Mouse (Mus musculus) midbrain, embryonic 12.5 days (tissue): ENCODE results near the gene N4bp2l2. TPM values are rescaled to one million over a fixed set of nuclear protein-coding genes. Genes with fewer than 3 reads are reported as not detected.
"Not testable (repeated sequence)": the region's sequence is repeated elsewhere in the genome, so short reads cannot be mapped to it uniquely, and the experiment has no call there.

ENCODE experiments used
- ATAC-seq: fragments of 200-750 bp; cut with Nextera tagmentation; 2 replicates; pipeline ENCODE4 v1.8.0; 2017; ENCODE audit warnings: low read depth, moderate TSS enrichment, moderate library complexity; ENCODE audit not compliant: low FRiP score
- H3K27ac ChIP-seq: fragments of 300-500 bp; sonication (generic); replicated peaks from 2 replicates; pipeline ENCODE4 v1.5.1; 2016; ENCODE audit warnings: mild to moderate bottlenecking
- H3K27me3 ChIP-seq: fragments of 300-500 bp; sonication (generic); 2 replicates; pipeline ENCODE4 v1.6.1; 2016; ENCODE audit warnings: mild to moderate bottlenecking
- H3K36me3 ChIP-seq: fragments of 300-500 bp; sonication (generic); 2 replicates; pipeline ENCODE4 v1.6.1; 2016
- H3K4me1 ChIP-seq: fragments of 300-500 bp; sonication (generic); 2 replicates; pipeline ENCODE4 v1.6.1; 2016
- H3K4me2 ChIP-seq: fragments of 300-500 bp; sonication (generic); replicated peaks from 2 replicates; pipeline ENCODE4 v1.6.1; 2016; ENCODE audit warnings: mild to moderate bottlenecking, moderate library complexity
- H3K4me3 ChIP-seq: fragments of 300-500 bp; sonication (generic); 2 replicates; pipeline ENCODE4 v1.5.1; 2016; ENCODE audit warnings: mild to moderate bottlenecking
- H3K9ac ChIP-seq: fragments of 300-500 bp; sonication (generic); replicated peaks from 2 replicates; pipeline ENCODE4 v1.6.1; 2016; ENCODE audit warnings: mild to moderate bottlenecking, moderate library complexity
- H3K9me3 ChIP-seq: fragments of 300-500 bp; sonication (generic); 2 replicates; pipeline ENCODE4 v1.6.1; 2016; ENCODE audit warnings: mild to moderate bottlenecking
- WGBS: fragments of 180-500 bp; shearing (Covaris S2); methylation state at CpG from one replicate; pipeline ENCODE4 v1.1.7; 2016; 5-methylcytosine and 5-hydroxymethylcytosine counted together
- polyA plus RNA-seq: library from polyadenylated mRNA; unstranded; fragments of >200 nt; fragmentation: Nextera tagmentation; extraction: Ambion mirVana; gene quantifications from 2 replicates; pipeline ENCODE4 v1.2.1, GENCODE M21; 2016

N4bp2l2 gene
- polyA plus RNA-seq, 1 experiment from 2014 or later = 34.7 TPM

- no peak overlapping the region for H3K4me3 ChIP-seq
- H3K4me1 ChIP-seq = peaks cover 15% of the 10 kb centered on the region
- H3K27me3 ChIP-seq = no peaks in the 10 kb centered on the region
- 94% methylated on average over 7 of the region's 7 CpGs for WGBS
- no peak overlapping the region for H3K9ac ChIP-seq
- no peaks in the 10 kb centered on the region for H3K9me3 ChIP-seq
- H3K4me2 ChIP-seq = no peak overlapping the region
- no peak overlapping the region for H3K27ac ChIP-seq
- H3K36me3 ChIP-seq = no peaks in the 10 kb centered on the region
- no peak for ATAC-seq
Measured at GRCm38 (mm10) chr5:150672343-150672742, 6.4 kb upstream of the N4bp2l2 start.

GRCm38 (mm10) chr5:150668731-150669130 lies 2.7 kb upstream of the N4bp2l2 start:
- no peaks in the 10 kb centered on the region for H3K36me3 ChIP-seq
- 65% methylated on average over 4 of the region's 4 CpGs for WGBS
- H3K27me3 ChIP-seq = no peaks in the 10 kb centered on the region
- H3K27ac ChIP-seq = no peak overlapping the region
- H3K4me3 ChIP-seq = no peak overlapping the region
- H3K9me3 ChIP-seq = no peaks in the 10 kb centered on the region
- H3K4me1 ChIP-seq = peaks cover 3% of the 10 kb centered on the region; the same call in 1 of the 2 replicates
- H3K9ac ChIP-seq = no peak overlapping the region
- no peak for ATAC-seq
- no peak overlapping the region for H3K4me2 ChIP-seq

- under 1% methylated on average over 52 of the region's 52 CpGs for WGBS
- H3K36me3 ChIP-seq = peaks cover 17% of the 10 kb centered on the region
- ATAC-seq = peak; percentile 99
Measured at GRCm38 (mm10) chr5:150665132-150665954, 640 bp downstream of the N4bp2l2 start.

GRCm38 (mm10) chr5:150664794-150665131 lies 1.2 kb downstream of the N4bp2l2 start:
- Histone ChIP-seq H3K4me1 (peaks cover 16% of the 10 kb centered on the region; the same call in 1 of the 2 replicates), H3K9me3 (no peaks in the 10 kb centered on the region), H3K9ac (peak overlapping the region; percentile 79), H3K4me3 (peak overlapping the region; percentile 65), H3K36me3 (peaks cover 17% of the 10 kb centered on the region), H3K27ac (peak overlapping the region; percentile 89), H3K27me3 (no peaks in the 10 kb centered on the region), H3K4me2 (peak overlapping the region; percentile 81)
- WGBS = 2% methylated on average over 10 of the region's 10 CpGs
- ATAC-seq = no peak

More at GRCm38 (mm10) chr5:150665132-150665954, 640 bp downstream of the N4bp2l2 start:
- Histone ChIP-seq H3K4me3 (peak overlapping the region; percentile 65), H3K27me3 (no peaks in the 10 kb centered on the region), H3K9me3 (no peaks in the 10 kb centered on the region), H3K4me1 (peaks cover 16% of the 10 kb centered on the region; the same call in 1 of the 2 replicates), H3K9ac (peak overlapping the region; percentile 79), H3K4me2 (peak overlapping the region; percentile 81), H3K27ac (peak overlapping the region; percentile 89)

GRCm38 (mm10) chr5:150663926-150664325 lies 2.1 kb downstream of the N4bp2l2 start:
- peaks cover 17% of the 10 kb centered on the region for H3K36me3 ChIP-seq
- not testable (repeated sequence) for H3K9ac ChIP-seq, H3K9me3 ChIP-seq, H3K27ac ChIP-seq, H3K27me3 ChIP-seq, ATAC-seq
- H3K4me1 ChIP-seq = peaks cover 16% of the 10 kb centered on the region; the same call in 1 of the 2 replicates
- H3K4me3 ChIP-seq = 0 out of 2 replicates have a peak overlapping the region, but pooled peaks have one; percentile 2
- H3K4me2 ChIP-seq = 0 out of 2 replicates have a peak overlapping the region, but pooled peaks have one; percentile 7
- WGBS = 96% methylated on average over 7 of the region's 7 CpGs

GRCm38 (mm10) chr5:150660296-150660695 lies 5.7 kb downstream of the N4bp2l2 start:
- H3K27ac ChIP-seq, ATAC-seq, H3K4me3 ChIP-seq, H3K9me3 ChIP-seq, H3K27me3 ChIP-seq, H3K4me2 ChIP-seq, H3K9ac ChIP-seq: not testable (repeated sequence)
- 95% methylated on average over 3 of the region's 3 CpGs for WGBS
- Histone ChIP-seq H3K36me3 (peaks cover 22% of the 10 kb centered on the region), H3K4me1 (peaks cover 29% of the 10 kb centered on the region)

- H3K4me1 ChIP-seq = peaks cover 29% of the 10 kb centered on the region
- 91% methylated on average over 6 of the region's 6 CpGs for WGBS
Measured at GRCm38 (mm10) chr5:150659425-150659824, 6.6 kb downstream of the N4bp2l2 start.

GRCm38 (mm10) chr5:150654548-150654947 lies 11.4 kb downstream of the N4bp2l2 start:
- no peak for ATAC-seq
- H3K36me3 ChIP-seq = peaks cover 7% of the 10 kb centered on the region; the same call in 1 of the 2 replicates
- H3K4me2 ChIP-seq = no peak overlapping the region
- H3K27ac ChIP-seq = no peak overlapping the region
- H3K27me3 ChIP-seq = no peaks in the 10 kb centered on the region
- H3K4me3 ChIP-seq = no peak overlapping the region
- H3K9me3 ChIP-seq = no peaks in the 10 kb centered on the region
- H3K4me1 ChIP-seq = peaks cover 14% of the 10 kb centered on the region
- H3K9ac ChIP-seq = no peak overlapping the region

More at GRCm38 (mm10) chr5:150659425-150659824, 6.6 kb downstream of the N4bp2l2 start:
- H3K27me3 ChIP-seq, ATAC-seq, H3K9me3 ChIP-seq, H3K9ac ChIP-seq, H3K4me3 ChIP-seq, H3K27ac ChIP-seq, H3K4me2 ChIP-seq: not testable (repeated sequence)
- peaks cover 22% of the 10 kb centered on the region for H3K36me3 ChIP-seq

- H3K4me3 ChIP-seq = no peak overlapping the region
- H3K4me1 ChIP-seq = peaks cover 4% of the 10 kb centered on the region
- ATAC-seq = no peak
- no peak overlapping the region for H3K9ac ChIP-seq
- peaks cover 20% of the 10 kb centered on the region for H3K36me3 ChIP-seq
- H3K9me3 ChIP-seq = no peaks in the 10 kb centered on the region
- no peak overlapping the region for H3K4me2 ChIP-seq
- WGBS = 81% methylated on average over 2 of the region's 2 CpGs
- no peaks in the 10 kb centered on the region for H3K27me3 ChIP-seq
- no peak overlapping the region for H3K27ac ChIP-seq
Measured at GRCm38 (mm10) chr5:150652578-150652977, 13.4 kb downstream of the N4bp2l2 start.

GRCm38 (mm10) chr5:150644926-150645325 lies 21.1 kb downstream of the N4bp2l2 start:
- WGBS = 97% methylated on average over 4 of the region's 4 CpGs
- Histone ChIP-seq H3K4me1 (no peaks in the 10 kb centered on the region), H3K4me3 (no peak overlapping the region), H3K36me3 (peaks cover 40% of the 10 kb centered on the region), H3K9ac (no peak overlapping the region), H3K27me3 (no peaks in the 10 kb centered on the region), H3K9me3 (no peaks in the 10 kb centered on the region), H3K4me2 (no peak overlapping the region), H3K27ac (no peak overlapping the region)
- no peak for ATAC-seq

GRCm38 (mm10) chr5:150643390-150643789 lies 22.6 kb downstream of the N4bp2l2 start:
- not testable (repeated sequence) for H3K4me2 ChIP-seq, H3K27me3 ChIP-seq, H3K4me3 ChIP-seq, ATAC-seq, H3K9ac ChIP-seq, H3K27ac ChIP-seq, H3K9me3 ChIP-seq, H3K4me1 ChIP-seq
- 93% methylated on average over 4 of the region's 4 CpGs for WGBS
- H3K36me3 ChIP-seq = peaks cover 26% of the 10 kb centered on the region

GRCm38 (mm10) chr5:150641440-150641839 lies 24.5 kb downstream of the N4bp2l2 start:
- Histone ChIP-seq H3K4me1 (no peaks in the 10 kb centered on the region), H3K36me3 (peaks cover 24% of the 10 kb centered on the region), H3K9me3 (no peaks in the 10 kb centered on the region), H3K27me3 (no peaks in the 10 kb centered on the region), H3K4me2 (no peak overlapping the region), H3K4me3 (no peak overlapping the region), H3K27ac (no peak overlapping the region), H3K9ac (no peak overlapping the region)
- WGBS = 95% methylated on average over 3 of the region's 3 CpGs
- ATAC-seq = no peak
